Mouse (Mus musculus) heart, postnatal 14 days (tissue): ENCODE data around the gene St7. TPM values are rescaled to one million over a fixed set of nuclear protein-coding genes. Genes with fewer than 3 reads are reported as not detected.

ENCODE experiments used
- DNase-seq, 2 experiments: peaks; one replicate each; pipeline ENCODE4 v3.0.0; 2021 to 2022
- intact Hi-C: fragments of 180-260 bp; cut with DNase I; formaldehyde crosslinking; loops from one replicate; pipeline ENCODE4 v1.15.1; 2025
- total RNA-seq, 2 experiments: library from RNA; stranded (reverse); gene quantifications; 2 replicates each; pipeline ENCODE4 v1.2.3; 2021

Gene St7
- total RNA-seq, 2 experiments from 2014 or later: 19.0 to 19.3 TPM

DNA sequence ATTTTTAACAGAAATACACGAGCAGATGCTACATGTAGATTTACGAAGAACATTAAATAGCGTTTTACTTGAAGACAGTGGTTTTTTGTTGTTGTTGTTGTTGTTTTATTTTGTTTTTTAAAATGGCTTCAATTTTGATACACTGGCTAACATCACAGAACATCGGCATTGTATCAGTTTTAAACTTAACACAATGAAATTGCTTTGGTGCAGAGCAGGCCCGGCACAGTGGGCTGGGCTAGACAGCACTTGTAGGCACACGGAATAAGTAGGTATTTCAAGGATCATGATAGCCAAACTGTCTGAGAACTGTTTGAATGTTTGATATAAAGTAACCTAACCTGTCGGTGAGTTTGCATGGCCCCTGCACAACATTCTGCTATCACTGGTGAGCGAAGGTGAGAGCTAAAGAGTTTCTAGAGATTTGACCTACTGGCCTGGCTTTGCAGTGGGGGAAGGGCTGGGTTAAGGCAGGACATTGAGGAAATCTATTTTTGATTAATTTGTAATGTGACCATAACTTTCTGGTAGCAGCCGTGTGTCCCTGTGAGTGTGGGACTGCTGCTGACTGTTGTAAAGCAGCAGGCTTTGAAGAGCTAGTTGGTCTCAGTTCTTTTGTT lies 57.4 kb downstream of the St7 start:
- intact Hi-C loops: no loop called here
- DNase-seq: peak; percentile 7 to 33

DNA sequence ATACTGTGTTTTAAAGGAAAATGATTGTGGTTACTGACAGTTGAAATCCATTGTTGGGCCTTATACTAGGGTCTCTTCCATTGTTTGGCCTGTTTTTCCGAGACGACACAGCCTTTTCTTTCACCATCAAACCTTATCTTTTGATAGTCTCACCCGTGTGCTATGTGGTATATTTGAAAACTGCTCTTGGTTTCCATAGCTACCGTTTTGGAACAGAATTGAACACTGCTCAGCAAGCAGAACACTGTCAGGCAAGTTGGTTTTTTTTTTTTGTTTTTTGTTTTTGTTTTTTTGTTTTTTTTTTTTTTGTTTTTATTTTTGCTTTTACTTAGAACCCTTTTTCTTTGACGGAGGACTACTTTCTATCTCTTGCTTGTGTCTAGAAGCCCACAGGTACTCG lies 58.2 kb downstream of the St7 start:
- intact Hi-C loops: no loop called here

DNA sequence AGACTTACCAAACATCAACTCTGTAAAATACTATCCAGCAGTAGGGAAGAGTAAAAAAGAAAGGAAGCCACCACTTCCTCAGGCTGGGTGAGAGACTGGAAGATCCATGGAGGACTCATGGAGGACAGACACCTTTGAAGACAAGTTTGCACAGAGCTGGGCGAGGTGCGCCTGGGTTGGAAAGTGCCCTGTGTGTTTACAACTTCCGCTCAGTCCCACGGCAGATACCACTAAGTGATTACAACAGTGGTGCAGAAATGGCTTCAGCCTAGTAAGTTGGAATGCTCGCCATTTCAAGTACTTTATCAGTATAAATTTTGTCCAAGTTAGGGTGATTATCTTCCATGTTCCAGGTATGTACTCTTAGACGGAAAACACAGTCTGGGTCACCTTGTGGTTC lies 63.2 kb downstream of the St7 start:
- no peak for DNase-seq
- intact Hi-C loops: no loop called here

More for the DNA sequence above, 58.2 kb downstream of the St7 start:
- DNase-seq: no peak

DNA sequence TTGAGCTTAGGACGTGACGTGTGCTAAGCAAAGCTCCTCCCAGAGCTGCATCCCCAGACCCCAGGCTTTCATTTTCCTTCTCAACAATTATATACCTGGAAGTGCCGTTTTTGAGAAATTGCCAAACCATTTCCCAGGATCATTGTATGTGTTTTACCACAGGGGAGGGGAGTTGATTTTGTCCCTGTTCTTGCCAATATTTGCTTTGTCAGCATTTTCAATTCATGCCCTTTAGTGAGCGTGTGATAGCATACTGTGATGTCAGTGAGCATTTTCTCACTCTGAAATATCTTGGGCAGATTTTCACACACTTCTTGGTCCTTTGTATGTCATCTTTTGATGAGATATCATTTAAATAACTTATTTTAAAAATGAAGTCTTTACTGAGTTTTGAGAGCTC lies 65.8 kb downstream of the St7 start:
- intact Hi-C loops: no loop called here
- DNase-seq: no peak

DNA sequence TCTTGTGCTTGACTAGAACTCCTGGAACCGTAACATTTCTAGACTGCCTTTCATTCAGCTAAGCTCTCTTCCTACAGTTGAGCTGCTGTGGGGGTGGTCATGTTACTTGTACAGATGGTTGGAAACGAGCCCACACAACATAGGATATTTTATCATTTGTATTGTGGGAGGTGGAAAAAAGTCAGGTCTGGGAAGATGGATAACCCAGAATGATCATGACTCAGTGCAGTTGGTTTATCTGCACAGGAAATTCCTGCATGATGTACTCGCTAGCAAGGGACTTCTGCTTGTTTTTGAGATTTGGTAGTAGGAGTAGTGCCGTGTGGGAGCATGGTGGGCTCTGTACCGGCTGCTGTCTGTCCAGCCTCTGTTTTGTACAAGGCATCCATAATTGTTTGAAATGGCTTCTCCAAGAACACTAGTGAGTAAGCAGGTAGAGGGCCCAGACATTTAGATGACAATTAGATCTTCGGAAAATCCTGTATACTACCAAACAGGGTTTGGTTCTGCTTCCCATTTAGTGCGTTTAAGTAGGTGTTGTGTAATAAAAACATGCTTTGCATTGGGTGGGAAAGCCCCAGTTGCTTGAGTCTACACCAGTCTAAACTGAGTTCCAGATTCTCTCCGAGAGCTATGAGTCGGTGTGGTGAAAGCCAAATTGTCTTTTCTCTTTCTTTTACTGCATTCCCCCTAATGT lies 71.4 kb downstream of the St7 start:
- DNase-seq: no peak
- intact Hi-C loops: no loop called here

DNA sequence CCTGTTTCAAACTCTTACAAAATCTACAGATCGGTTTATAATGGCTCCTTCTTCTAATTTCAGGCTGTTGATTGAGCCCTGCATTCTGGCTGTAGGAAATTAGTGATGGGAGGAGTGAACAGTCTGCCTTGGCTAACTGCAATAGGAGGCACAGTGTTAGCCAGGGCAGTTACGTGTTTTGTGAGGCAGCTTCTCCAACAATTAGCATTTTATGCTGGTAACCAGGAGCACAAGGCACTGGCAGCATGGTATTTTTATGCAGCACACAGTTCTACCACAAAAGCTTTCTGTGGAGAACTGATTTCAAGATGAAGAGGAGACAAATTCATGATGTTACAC lies 71.9 kb downstream of the St7 start:
- no peak for DNase-seq
- intact Hi-C loops: no loop called here

DNA sequence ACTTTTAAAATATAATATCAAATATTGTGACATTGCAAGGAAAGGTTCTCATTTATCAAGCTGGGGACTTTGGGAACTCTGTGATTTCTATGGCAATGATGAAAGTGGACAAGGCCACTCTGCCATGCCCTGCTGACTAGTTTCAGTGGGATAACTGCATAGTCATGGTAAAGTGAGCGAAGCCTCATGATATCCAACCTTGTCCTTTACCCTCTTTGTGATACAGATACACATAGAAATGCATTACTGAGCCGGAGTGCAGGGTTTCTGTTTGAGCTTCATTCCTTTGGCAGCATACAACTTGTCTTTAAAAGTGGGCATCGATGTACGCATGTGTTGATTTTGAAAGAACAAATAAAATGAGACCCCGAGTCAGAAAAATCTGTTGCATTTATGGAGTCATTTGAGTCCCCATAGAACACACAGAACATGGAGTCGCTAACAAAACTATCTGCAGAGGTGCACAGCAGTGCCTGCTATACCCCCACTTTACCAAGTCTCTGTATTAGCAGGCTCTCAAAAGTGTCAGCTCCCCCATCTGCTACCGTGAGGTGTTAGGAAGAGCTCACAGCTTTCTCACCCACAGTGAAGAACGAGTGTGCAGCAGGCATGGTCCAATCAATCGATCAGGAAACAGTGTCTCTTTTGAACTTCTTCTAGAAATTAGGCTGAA lies 77.4 kb downstream of the St7 start:
- DNase-seq: no peak
- intact Hi-C loops: no loop called here

DNA sequence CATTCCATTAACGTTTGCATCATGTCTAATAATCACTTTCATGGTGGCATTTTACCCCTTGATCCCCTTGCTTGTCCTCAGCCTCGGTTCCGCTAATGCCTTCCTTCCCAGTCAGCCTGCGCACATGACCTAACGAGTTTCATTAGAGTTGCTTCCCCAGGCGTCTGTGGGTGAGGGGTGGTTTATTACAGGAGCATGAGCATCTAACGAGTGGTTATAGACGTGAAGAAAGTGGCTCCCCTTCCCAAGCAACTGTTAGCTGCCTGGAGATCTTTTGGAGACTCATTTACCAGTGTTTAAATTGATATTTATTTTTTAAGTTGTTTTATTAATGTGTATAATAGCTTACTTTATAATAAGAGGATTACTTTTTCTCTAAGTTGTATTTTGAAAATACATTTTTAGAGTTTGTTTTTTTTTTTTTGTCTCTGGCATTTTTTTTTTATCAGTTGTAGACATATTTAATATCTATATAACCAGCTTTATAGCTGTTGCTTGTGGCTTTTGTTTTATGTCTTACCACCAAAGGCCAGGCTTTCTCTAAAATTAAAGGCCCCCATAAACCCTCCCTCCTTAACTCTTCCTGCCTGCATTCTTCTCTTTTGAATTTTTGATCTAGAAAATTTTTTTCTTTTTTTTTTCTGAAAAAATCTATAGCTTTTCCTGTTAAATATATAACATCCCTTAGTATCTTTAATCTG lies 78.1 kb downstream of the St7 start:
- no peak for DNase-seq
- intact Hi-C loops: no loop called here

DNA sequence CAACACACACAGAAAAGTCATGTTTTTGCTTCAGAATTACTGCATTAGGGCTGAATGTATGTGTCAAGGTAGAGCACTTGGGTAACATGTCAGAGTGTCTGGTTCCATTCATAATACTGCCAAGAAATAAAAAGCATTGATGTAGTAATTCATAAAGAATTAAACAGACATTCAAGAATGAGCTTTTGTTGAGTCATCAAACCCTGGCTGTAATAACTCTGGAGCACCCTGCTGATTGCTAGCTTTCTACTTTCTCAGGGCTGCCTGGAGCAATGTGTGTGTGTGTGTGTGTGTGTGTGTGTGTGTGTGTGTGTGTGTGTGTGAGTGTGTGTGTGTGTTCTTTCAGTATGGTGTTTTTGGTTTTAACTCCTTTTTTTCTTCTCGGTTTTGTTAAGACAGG lies 78.7 kb downstream of the St7 start:
- intact Hi-C loops: no loop called here
- DNase-seq: no peak

DNA sequence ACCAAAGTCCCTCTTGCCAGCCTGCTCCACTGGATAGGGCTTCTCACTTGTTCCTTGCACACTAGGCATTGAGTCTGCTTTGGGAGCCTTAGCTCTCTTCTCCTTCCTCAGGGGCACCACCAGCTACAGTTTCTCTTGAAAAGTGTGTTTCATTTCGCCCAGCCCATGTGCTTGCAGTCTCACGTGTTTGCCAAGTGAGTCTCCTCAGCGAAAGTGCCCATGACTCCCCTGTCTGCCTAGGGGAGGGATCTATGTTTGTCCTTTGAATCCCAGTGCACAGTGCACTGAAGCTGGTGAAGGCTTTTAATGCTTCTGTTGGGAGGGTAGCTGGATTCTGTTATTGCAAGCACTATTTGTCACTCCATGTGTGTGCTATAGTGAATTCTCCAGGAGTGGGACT lies 79.8 kb downstream of the St7 start:
- intact Hi-C loops: no loop called here
- DNase-seq: no peak

DNA sequence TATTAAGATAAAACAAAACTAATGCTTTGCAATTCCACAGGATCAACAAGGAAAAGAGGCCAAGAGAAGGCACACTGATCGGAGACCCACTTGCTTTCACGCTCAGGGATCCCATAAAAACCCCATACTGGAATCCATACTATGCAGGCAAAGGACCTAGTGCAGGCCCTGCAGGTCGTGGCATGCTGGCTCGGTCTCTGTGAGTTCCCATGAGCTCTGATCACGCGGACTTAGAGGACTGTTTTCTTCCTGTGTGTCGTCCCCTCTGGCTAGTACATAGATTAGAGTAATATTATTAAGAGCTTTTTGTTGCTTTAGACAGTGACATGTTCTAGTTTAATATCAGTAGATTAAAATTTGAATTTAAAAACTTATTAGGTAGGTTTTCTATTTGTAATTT lies 83.3 kb downstream of the St7 start:
- intact Hi-C loops: no loop called here
- DNase-seq: no peak

DNA sequence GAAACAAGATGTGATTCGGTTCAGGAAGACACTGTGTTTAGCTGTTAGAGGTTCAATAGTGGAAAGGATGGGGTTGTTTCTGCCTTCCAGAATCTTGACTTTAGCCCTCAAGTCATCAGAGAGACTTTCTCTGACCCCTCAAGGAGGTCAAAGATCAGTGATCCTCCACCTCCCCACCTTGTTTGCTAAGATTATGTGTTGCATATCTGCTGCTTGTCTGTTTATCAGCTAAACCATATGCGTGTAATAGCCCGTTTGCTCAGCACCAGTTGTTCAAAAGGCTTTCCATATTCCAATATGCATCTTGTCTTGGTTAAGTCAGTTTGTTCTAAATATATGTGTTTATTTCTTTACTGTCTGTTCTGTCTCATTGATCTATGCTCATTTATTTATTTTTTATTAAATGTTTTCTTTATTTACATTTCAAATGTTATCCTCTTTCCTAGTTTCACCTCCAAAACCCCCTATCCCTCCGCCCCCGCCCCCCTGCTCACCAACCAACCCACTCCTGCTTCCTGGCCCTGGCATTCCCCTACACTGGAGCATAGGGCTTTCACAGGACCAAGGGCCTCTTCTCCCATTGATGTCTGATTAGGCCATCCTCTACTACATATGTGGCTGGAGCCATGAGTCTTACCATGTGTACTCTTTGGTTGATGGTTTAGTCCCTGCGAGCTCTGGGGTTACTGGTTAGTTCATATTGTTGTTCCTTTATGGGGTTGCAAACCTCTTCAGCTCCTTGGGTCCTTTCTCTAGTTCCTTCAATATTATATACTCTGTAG lies 84.5 kb downstream of the St7 start:
- intact Hi-C loops: no loop called here
- DNase-seq: no peak

DNA sequence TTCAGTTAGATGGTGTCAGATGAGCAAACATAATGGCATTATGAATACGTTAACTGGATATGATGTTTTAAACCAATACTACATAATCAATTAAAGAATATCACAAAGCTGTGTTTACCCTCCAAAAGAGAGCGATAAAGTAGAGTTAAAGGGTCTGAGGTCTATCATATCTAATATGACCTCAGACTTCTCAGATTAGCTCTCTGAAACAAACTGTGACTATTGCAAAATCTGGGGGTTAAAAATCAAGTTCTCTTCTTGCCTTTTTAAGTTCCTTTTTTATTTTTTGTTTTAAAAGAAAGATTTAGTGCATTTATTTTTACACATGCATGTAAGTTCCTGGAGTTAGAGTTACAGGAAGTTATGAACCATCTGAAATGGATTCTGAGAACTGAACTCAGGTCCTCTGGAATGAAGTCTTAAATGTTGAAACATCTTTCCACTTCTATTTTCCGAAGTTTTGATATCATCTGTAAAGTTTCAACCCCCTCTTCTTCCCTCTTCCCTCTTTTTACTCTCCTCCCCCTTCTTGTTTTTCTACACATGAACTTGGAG lies 86.0 kb downstream of the St7 start:
- no peak for DNase-seq
- intact Hi-C loops: no loop called here

DNA sequence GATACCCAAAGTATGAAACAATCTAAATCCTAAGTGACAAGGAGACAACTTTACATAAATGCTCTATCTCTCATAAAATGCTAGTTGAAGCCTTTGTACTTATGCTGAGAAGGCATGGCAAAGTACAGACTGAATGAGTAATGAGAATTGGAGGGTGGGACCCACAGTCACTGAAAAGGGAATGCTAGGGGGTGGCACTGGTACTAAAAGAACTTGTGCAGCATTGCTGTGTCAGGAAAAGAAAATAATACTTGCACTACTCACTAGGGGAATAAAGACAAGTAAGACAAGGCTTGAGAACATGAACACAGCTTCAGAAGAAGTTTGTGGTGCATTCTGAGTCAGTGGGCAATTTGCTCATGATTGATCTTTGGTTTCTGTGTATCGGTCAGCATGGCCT lies 90.8 kb downstream of the St7 start:
- no peak for DNase-seq
- intact Hi-C loops: loop anchor here (5.0 kb wide), 1 partner anchor 44 kb away; no protein-coding TSS in a partner anchor

DNA sequence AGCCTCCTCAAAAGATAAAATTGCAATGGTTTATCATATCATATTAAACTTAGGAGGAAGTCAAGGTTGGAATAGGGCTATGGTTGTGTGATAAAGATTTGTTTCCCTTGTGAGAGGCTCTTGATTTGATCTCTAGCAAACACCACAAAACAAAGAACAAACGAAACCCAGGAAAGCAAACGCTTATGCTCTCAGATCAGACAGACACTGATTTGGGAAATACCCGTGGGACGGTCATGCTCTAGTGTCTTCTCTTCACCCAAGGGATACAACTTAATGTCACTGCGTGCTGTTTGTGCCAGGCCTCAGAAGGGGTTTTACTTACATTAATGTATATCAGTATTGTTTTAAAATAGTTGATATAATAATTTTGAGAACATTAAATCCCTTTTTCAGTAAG lies 91.8 kb downstream of the St7 start:
- intact Hi-C loops: loop anchor here (5.0 kb wide), 1 partner anchor 43 kb away; no protein-coding TSS in a partner anchor
- no peak for DNase-seq

DNA sequence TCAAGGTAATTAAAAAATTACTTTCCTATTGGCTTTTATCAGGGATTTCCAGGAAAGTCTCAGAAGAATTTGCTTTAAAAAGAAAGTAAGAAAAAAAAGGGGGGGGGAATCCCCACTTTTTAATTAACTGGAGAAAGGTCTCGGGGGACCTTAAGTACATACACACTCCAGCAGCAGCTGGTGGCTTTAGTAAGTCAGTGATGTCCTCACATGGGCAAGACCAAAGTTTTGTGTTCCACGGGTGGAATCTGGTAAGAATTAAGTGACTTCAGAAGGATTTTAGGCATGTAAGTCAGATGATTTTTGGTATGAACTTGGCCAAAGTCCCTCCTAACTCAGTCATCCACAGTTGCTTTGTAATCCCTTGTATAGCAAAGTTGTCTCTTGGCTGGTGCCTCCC lies 92.5 kb downstream of the St7 start:
- peak in 1 of 2 experiments; percentile 17 for DNase-seq
- intact Hi-C loops: no loop called here

DNA sequence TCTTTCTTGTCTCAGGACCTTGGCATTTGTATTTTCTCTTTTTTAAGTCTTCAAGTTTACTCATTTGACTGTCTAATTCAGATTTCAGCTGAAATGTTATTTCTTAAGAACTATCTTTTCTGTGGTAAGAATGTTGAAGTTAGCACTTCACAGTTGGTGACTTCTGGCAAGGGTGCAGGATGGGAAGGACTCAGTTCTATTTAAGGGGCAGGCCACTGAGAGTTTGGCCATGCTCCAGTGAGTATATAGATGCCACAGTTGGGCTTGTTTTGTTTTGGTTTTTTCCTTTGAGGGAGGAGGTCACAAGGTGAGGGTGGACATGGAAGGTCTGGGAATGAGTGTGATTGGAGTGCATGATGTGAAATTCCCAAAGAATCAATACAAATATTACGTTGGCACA lies 95.1 kb downstream of the St7 start:
- intact Hi-C loops: no loop called here
- DNase-seq: no peak

DNA sequence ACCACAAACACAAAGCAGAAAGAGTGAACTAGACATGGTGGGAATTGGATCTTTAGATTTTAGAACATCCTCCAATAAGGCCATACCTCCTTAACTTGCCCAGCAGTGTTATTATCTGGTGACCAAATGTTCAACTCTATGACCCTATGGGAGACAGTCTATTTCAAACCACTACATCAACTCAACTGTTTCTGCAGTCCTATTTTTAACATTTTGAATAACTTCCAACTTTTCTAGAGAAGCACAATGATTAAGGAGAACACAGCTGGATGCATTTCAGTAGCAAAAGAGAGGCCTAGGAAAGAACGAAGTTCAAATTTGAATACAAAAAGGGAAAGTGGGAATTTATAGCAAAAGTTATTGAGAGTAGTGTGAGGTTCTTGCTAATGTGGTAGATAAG lies 97.5 kb downstream of the St7 start:
- no peak for DNase-seq
- intact Hi-C loops: no loop called here

DNA sequence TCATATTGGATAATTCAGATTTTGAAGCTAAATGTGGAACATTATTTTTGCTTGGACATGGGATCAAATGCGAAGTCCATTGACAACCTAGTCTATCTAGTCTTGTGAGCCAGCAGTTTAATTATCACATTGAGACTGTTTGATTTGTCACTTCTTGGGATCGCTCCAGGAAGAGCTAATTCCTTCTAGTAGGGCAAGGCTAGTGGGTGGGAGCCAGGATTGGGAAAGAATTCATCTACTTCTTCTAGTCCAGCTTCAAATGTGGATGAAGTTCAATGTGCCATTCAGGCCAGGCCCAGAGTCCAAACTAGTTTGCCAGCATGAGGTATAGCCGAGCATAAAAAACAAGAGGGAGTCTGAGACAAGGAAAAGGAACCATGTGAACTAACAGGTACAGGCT lies 100.7 kb downstream of the St7 start:
- DNase-seq: no peak
- intact Hi-C loops: no loop called here

DNA sequence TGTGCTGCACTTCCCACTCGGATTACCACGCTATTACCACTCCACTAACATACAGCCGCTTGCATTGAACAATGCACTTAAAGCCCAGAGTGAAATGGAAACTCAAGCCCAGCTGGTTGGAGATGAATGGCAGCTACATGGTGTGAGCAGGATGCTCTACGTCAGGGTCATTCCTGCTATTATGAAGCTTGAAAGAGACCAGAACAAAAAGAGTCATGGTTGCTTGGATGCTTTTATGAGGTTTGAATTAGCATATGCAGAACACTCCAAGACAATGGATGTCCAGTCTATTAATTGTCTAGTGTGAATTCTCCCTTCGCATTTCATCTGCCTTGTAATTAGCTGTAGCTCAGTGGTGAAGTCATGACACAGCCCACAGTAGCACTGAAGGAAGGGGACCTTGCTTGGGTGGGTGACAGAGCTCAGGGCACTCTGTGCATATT lies 104.6 kb downstream of the St7 start:
- no peak for DNase-seq
- intact Hi-C loops: no loop called here
